ENCODE assay signal across 1 mouse cellular context in genomic region chr16:8554751-8555150, GRCm38 (mm10). TPM values are rescaled to one million over a fixed set of nuclear protein-coding genes. Genes with fewer than 3 reads are reported as not detected.
"Had no signal": no experiment of that assay in that cellular context is flagged by ENCODE, and none has a peak within 500 bp of the region (broad histone marks: within the 10 kb centered on the region; RNA-seq: fewer than 3 reads in every experiment).

No protein-coding gene starts in this region.

RNA-seq across cellular contexts. Expression of gene Abat, which starts 41.5 kb away (rescaled TPM):
- total RNA-seq: neutrophil, adult 5-6 weeks had no signal
